Mouse (Mus musculus) gastrocnemius, postnatal 4 days (tissue): ENCODE data around the gene Lrrn4cl. TPM values are rescaled to one million over a fixed set of nuclear protein-coding genes. Genes with fewer than 3 reads are reported as not detected.
"Not testable (repeated sequence)": the region's sequence is repeated elsewhere in the genome, so short reads cannot be mapped to it uniquely, and the experiment has no call there.

ENCODE experiments used
- DNase-seq, 2 experiments: peaks; one replicate each; pipeline ENCODE4 v3.0.0; 2021 to 2022; ENCODE audit warnings: low spot score in 2 of 2, mixed read lengths in 2 of 2
- long read RNA-seq, 2 experiments: library from polyadenylated mRNA; stranded (forward); transcript quantifications; one replicate each; pipeline ENCODE4 v2.0.0; 2021
- total RNA-seq, 2 experiments: library from RNA; stranded (reverse); gene quantifications; 2 replicates each; pipeline ENCODE4 v1.2.3; 2021

Lrrn4cl gene
- total RNA-seq, result 10 to 100 TPM; 18.7 to 22.9 TPM
- long read RNA-seq, experiment 1, transcript Lrrn4cl-201 (2 exons, 2,583 nt), result major isoform, 20 of 26 reads
- long read RNA-seq, experiment 1, partial matches to known transcripts, result 0 of 26 reads
- long read RNA-seq, experiment 1, other reads (novel, unspliced or antisense), result 3 of 26 reads
- long read RNA-seq, experiment 2, transcript Lrrn4cl-201 (2 exons, 2,583 nt), result major isoform, 9 of 20 reads
- long read RNA-seq, experiment 2, transcript Lrrn4cl-202 (2 exons, 2,420 nt), result major isoform, 9 of 20 reads
- long read RNA-seq, experiment 2, partial matches to known transcripts, result 1 of 20 reads
- long read RNA-seq, experiment 2, other reads (novel, unspliced or antisense), result 1 of 20 reads

DNA sequence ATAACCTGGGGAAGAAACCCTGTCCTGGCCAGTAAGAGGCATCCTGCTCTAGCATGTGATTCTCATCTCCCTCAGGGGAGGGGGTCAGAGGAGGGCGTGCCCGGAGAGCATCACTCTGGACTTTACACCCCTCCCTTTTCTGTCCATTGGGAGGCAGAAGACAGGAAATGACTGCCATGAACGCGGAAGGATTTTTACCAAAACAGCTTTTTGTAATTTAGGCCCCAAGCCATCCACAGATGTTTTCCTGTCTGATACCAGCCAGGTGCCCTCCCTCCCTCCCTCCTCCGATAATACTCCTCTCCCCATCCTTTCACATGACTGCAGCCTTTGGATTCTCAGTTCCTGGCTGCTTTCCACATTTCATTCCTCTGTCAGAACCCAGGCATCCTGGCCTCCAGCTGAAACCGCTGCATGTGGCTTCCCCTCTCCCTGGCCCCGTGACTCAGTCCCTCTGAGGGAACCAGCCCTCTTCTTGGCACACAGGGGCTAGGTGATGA, at the start of gene Lrrn4cl:
TSS of gene Lrrn4cl (plus strand) at position 367 of the 500 bp plus-strand sequence.
- peak; percentile 45 to 66 for DNase-seq

GRCm38 (mm10) chr19:8802130-8802821, 48.3 kb upstream of the Lrrn4cl start, which contains the start of gene Zbtb3:
TSS of gene Zbtb3 (plus strand) at chr19:8802555.
- DNase-seq, result peak; percentile 72 to 88

DNA sequence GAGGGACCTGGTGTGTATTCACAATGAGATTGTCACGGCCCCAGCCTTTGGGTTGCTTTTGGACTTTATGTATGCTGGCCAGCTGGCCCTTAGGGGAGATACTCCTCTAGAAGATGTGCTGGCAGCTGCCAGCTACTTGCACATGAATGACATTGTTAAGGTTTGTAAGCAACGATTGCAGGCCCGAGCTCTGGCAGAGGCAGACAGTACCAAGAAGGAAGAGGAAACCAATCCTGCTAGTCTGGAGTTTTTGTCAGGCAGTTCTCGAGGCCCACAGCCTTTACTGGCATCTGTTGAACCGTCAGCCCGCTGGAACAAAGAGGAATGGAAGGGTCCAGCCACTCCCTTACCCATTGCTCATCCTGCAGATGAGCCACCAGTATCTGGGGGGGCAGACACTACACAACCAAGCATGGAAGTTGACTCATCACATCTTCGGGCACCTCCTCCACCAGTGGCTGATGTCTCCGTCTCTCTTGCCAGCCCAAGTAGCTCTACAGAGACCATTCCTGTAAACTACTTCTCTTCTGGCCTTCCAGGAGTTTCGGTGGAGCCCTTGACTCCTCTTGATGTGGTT, 47.3 kb upstream of the Lrrn4cl start:
- DNase-seq, result no peak

- DNase-seq, result no peak
Measured at GRCm38 (mm10) chr19:8803879-8804660, 46.5 kb upstream of the Lrrn4cl start.

- no peak for DNase-seq
Measured at GRCm38 (mm10) chr19:8806810-8807209, 43.8 kb upstream of the Lrrn4cl start.

- no peak for DNase-seq
Measured at GRCm38 (mm10) chr19:8815812-8816211, 34.8 kb upstream of the Lrrn4cl start.

GRCm38 (mm10) chr19:8817001-8817400, 33.6 kb upstream of the Lrrn4cl start:
- no peak for DNase-seq

- DNase-seq, result no peak
Measured at GRCm38 (mm10) chr19:8818301-8818798, 32.2 kb upstream of the Lrrn4cl start.

DNA sequence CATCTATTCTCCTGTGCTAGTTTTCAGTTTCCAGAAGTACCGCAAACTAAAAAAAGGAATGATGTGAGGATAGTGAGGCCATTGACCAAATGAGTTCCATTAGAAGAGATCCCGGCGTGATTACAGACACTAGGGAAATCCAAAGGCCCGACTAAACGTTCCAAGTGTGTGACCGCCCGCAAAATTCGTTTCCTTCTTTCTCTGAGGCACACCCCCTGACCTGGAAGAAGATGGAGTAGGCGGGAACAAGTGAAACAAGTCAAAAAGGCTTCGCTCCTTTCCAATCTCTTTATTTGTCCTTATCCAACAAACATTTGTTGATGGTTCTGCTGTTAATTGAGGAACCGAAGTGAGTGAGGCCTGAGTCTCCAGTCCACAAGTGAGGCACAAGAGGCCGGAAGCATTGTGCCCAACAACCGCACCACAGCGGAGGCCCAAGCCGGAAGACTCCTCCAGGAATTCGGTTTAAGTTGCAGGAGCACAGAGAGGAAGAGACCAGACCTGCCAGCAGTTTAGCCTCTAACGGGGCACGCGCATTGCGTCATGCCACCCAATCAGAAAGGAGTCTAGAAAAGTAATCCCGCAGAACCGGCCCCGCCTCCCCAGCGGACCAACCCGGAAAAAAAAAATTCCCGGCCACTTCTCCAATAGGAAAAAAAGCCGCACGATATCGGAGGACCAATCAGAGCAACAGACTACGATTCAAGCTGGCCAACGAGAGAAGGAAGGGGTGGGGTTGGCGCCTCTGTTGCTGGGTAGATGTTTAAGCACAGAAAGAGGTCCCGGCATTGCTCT, 31.6 kb upstream of the Lrrn4cl start, which contains the start of gene Ttc9c:
TSS of gene Ttc9c (minus strand) at position 533 of the 795 bp plus-strand sequence.
- DNase-seq, result peak; percentile 86 to 95

GRCm38 (mm10) chr19:8819596-8820423, 30.8 kb upstream of the Lrrn4cl start, which contains the start of gene Hnrnpul2:
TSS of gene Hnrnpul2 (plus strand) at chr19:8820010.
- peak; percentile 96 to 99 for DNase-seq

DNA sequence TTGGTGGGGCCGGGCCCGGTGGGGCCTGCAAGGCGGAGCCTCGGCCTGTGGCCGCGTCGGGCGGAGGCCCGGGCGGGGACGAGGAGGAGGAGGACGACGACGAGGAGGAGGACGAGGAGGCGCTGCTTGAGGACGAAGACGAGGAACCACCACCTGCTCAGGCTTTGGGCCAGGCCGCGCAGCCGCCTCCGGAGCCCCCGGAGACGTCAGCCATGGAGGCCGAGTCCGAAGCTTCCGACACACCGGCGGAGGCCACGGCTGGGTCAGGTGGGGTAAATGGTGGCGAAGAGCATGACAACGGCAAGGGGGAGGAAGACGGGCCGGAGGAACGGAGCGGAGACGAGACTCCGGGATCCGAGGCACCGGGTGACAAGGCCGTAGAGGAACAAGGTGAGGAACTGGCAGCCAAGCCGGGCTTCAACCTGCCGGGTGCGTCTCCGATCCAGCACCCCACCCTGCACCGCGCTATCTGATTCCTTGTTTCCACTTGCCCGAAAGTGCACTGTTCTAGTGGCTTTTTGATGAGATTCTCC, 30.1 kb upstream of the Lrrn4cl start:
- no peak for DNase-seq

- no peak for DNase-seq
Measured at GRCm38 (mm10) chr19:8821146-8821545, 29.4 kb upstream of the Lrrn4cl start.

- no peak for DNase-seq
Measured at GRCm38 (mm10) chr19:8822696-8823095, 27.9 kb upstream of the Lrrn4cl start.

DNA sequence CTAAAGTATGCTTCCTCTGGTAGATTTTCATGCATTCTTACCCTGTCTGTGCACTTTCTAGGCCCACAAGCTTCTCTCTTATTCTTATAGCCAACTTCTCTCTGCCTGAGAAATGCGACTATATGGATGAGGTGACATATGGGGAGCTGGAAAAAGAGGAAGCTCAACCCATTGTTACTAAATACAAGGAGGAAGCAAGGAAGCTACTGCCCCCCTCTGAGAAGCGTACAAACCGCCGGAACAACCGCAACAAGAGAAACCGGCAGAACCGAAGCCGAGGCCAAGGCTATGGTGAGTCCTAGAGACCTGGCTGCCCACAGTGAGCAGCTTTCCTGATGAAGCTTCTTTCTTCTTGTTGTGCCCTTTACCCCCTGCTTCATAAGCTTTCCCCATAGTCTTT, 20.9 kb upstream of the Lrrn4cl start, which contains the start of gene AC129217.1:
TSS of gene AC129217.1 (plus strand) at position 114 of the 400 bp plus-strand sequence.
- no peak for DNase-seq

DNA sequence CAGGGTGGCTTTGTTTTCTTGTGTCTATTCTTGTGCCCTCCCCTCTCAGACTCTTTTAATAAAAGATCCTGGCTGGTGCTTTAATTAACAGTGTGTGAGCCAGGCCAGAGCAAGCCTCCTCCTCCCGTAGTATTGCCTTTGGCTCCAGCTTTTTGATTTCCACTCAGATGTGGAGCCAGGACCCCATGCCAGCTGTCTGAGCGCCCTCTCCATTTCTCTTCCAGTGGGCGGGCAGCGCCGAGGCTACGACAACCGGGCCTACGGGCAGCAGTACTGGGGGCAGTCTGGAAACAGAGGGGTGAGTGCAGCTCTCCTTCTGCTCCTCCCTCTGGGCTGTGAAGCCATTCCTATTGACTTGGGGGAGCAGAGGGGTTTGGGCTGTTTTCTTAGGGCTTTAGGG, 19.9 kb upstream of the Lrrn4cl start:
- no peak for DNase-seq

DNA sequence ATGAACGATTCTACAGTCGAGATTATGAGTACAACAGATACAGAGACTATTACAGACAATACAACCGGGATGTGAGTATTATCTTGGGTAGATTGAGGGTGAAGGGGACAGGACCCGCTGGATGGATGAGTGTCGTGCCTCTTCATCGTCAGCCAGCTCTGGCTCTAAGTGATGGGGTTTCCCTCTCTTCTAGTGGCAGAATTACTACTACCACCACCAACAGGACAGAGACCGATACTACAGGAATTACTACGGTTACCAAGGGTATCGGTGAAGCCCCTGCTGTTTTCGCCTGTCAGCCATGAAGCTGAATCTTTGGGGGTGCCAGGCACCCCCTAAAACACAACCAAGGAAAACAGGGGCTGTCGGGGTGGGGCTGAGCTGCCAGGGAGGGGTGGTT, 19.3 kb upstream of the Lrrn4cl start:
- no peak for DNase-seq

GRCm38 (mm10) chr19:8832971-8833370, 17.6 kb upstream of the Lrrn4cl start:
- no peak for DNase-seq

DNA sequence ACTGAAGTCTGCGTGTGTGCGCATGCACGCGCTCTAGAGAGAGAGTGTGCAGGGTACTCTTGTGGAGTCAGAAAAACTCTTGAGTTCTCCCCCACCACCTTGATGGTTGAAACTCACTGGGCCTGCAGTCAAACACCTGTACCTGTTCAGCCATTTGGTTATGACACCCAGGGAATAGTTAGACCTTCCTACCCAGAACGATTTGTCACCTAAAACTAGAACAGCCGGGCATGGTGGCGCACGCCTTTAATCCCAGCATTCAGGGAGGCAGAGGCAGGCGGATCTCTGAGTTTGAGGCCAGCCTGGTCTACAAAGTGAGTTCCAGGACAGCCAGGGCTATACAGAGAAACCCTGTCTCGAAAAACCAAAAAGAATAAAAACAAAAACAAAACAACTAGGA, 14.2 kb upstream of the Lrrn4cl start:
- not testable (repeated sequence) for DNase-seq
